Mouse (Mus musculus): ENCODE data around the gene Fam84a.

GRCm38 (mm10) chr12:14149843-14150567 is 1.8 kb downstream of the Fam84a start:
- no peak for TF ChIP-seq USF1 (IDR thresholded peaks at IDR 0.05; ENCODE audit: low read depth, low read length)
- TF ChIP-seq MAX (IDR thresholded peaks at IDR 0.05; ENCODE audit: low read length), result no peak
- no peak for TF ChIP-seq CTCF (conservative IDR thresholded peaks at IDR 0.05 in 1 of 2, IDR thresholded peaks at IDR 0.05 in 1 of 2; ENCODE audit: low read depth in 2 of 2, low read length in 2 of 2)
- no peak for TF ChIP-seq POLR2A (IDR thresholded peaks at IDR 0.05; ENCODE audit: low read depth, low read length)
- no peak for TF ChIP-seq MXI1 (IDR thresholded peaks at IDR 0.05; ENCODE audit: low read depth, low read length)
- no peak for TF ChIP-seq ETS1 (conservative IDR thresholded peaks at IDR 0.05; ENCODE audit: low read depth, low read length)
- no peak for TF ChIP-seq CHD1 (IDR thresholded peaks at IDR 0.05; ENCODE audit: low read depth, low read length)
- no peak for TF ChIP-seq MYC (IDR thresholded peaks at IDR 0.05; ENCODE audit: low read depth, low read length)
- TF ChIP-seq BHLHE40 (IDR thresholded peaks at IDR 0.05; ENCODE audit: low read depth, low read length), result no peak
